Mouse (Mus musculus): ENCODE data around the gene St3gal3.

DNA sequence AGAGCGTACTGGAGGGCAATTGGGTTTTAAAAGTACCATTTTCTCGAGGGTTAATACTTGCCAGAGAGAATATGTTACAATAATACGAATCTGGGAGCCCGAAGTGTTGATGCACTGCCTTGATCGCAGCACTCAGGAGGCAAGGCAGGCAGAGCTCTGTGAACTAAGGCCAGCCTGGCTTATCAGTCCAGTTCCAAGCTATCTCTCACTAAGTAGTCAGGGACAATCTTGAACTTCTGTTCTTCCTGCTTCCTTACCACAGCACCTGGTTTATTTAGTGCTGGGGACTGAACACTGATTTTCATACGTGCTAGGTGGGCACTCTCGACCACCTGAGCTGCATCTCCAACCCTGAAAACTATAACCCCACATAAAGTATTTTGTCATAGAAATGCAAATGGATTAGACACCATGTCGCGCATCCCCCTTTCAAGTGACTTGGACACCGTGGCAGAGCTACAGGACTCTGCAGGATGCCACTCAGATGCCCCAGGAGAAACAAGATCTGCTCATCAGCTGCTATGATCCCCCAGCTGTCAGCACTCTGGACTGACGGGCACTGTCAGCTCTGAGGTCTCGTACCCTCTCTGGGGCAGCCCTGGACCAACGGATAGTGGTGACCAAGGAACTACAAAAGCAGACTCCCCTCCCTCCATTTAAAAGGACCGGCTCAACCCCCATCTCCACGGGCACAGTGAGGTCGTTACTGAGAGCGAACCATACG, 52.9 kb downstream of the St3gal3 start:
- TF ChIP-seq CTCF (IDR thresholded peaks at IDR 0.05; ENCODE audit: borderline replicate concordance, extremely low read depth, insufficient read depth, insufficient read length): no peak
- TF ChIP-seq POLR2A (IDR thresholded peaks at IDR 0.05; ENCODE audit: borderline replicate concordance, extremely low read depth, insufficient read depth, insufficient read length, poor library complexity, severe bottlenecking): no peak

Data from brain, embryonic 14.5 days (tissue).